Mouse (Mus musculus): ENCODE measurements around the gene Ugt1a10. TPM values are rescaled to one million over a fixed set of nuclear protein-coding genes. Genes with fewer than 3 reads are reported as not detected.
"Not testable (repeated sequence)": the region's sequence is repeated elsewhere in the genome, so short reads cannot be mapped to it uniquely, and the experiment has no call there.

Gene Ugt1a10
- polyA plus RNA-seq, 1 experiment from 2014 or later = not detected

GRCm38 (mm10) chr1:88103019-88103418, 47.8 kb downstream of the Ugt1a10 start, which contains the start of gene Ugt1a6b:
Gene Ugt1a6b (plus strand): TSS chr1:88103252.
- not testable (repeated sequence) for DNase-seq (ENCODE audit: low spot score); H3K27ac ChIP-seq (replicated peaks); H3K27me3 ChIP-seq (replicated peaks; ENCODE audit: low read depth, poor library complexity, severe bottlenecking); H3K9me3 ChIP-seq; H3K4me1 ChIP-seq; H3K4me3 ChIP-seq; H3K36me3 ChIP-seq (replicated peaks)
- WGBS = 84% methylated on average over 3 of the region's 3 CpGs

GRCm38 (mm10) chr1:88103697-88104468, 48.7 kb downstream of the Ugt1a10 start:
- not testable (repeated sequence) for H3K4me1 ChIP-seq; H3K4me3 ChIP-seq; H3K27ac ChIP-seq (replicated peaks); H3K36me3 ChIP-seq (replicated peaks); H3K9me3 ChIP-seq; DNase-seq (ENCODE audit: low spot score); H3K27me3 ChIP-seq (replicated peaks; ENCODE audit: low read depth, poor library complexity, severe bottlenecking)
- 85% methylated on average over 5 of the region's 5 CpGs for WGBS

GRCm38 (mm10) chr1:88104667-88105430, 49.7 kb downstream of the Ugt1a10 start:
- Histone ChIP-seq H3K27me3 (replicated peaks; ENCODE audit: low read depth, poor library complexity, severe bottlenecking) (no peaks in the 10 kb centered on the region), H3K4me1 (no peaks in the 10 kb centered on the region), H3K9me3 (no peaks in the 10 kb centered on the region), H3K27ac (replicated peaks) (no peak overlapping the region), H3K36me3 (replicated peaks) (no peaks in the 10 kb centered on the region), H3K4me3 (no peak overlapping the region)
- WGBS = 85% methylated on average over 1 of the region's 1 CpGs
- no peak for DNase-seq (ENCODE audit: low spot score)

- no peak for DNase-seq (ENCODE audit: low spot score)
- Histone ChIP-seq H3K27me3 (replicated peaks; ENCODE audit: low read depth, poor library complexity, severe bottlenecking) (no peaks in the 10 kb centered on the region), H3K36me3 (replicated peaks) (no peaks in the 10 kb centered on the region), H3K4me1 (no peaks in the 10 kb centered on the region), H3K27ac (replicated peaks) (no peak overlapping the region), H3K4me3 (no peak overlapping the region), H3K9me3 (no peaks in the 10 kb centered on the region)
- WGBS = 64% methylated on average over 2 of the region's 2 CpGs
Measured at GRCm38 (mm10) chr1:88105656-88106055, 50.5 kb downstream of the Ugt1a10 start.

- not testable (repeated sequence) for H3K36me3 ChIP-seq (replicated peaks); H3K4me1 ChIP-seq; DNase-seq (ENCODE audit: low spot score); H3K27ac ChIP-seq (replicated peaks); H3K4me3 ChIP-seq; H3K27me3 ChIP-seq (replicated peaks; ENCODE audit: low read depth, poor library complexity, severe bottlenecking); H3K9me3 ChIP-seq
- 91% methylated on average over 2 of the region's 2 CpGs for WGBS
Measured at GRCm38 (mm10) chr1:88109027-88109557, 53.9 kb downstream of the Ugt1a10 start.

GRCm38 (mm10) chr1:88109604-88110003, 54.4 kb downstream of the Ugt1a10 start:
- not testable (repeated sequence) for H3K4me3 ChIP-seq; DNase-seq (ENCODE audit: low spot score); H3K9me3 ChIP-seq; H3K36me3 ChIP-seq (replicated peaks); H3K27ac ChIP-seq (replicated peaks); H3K27me3 ChIP-seq (replicated peaks; ENCODE audit: low read depth, poor library complexity, severe bottlenecking); H3K4me1 ChIP-seq
- WGBS = 87% methylated on average over 2 of the region's 2 CpGs

GRCm38 (mm10) chr1:88112769-88113168, 57.6 kb downstream of the Ugt1a10 start:
- WGBS = 94% methylated on average over 6 of the region's 6 CpGs
- H3K27ac ChIP-seq (replicated peaks); H3K36me3 ChIP-seq (replicated peaks); DNase-seq (ENCODE audit: low spot score); H3K4me1 ChIP-seq; H3K9me3 ChIP-seq; H3K27me3 ChIP-seq (replicated peaks; ENCODE audit: low read depth, poor library complexity, severe bottlenecking); H3K4me3 ChIP-seq: not testable (repeated sequence)

- DNase-seq (ENCODE audit: low spot score) = peak; percentile 9
- not testable (repeated sequence) for H3K36me3 ChIP-seq (replicated peaks); H3K9me3 ChIP-seq; H3K4me3 ChIP-seq; H3K27ac ChIP-seq (replicated peaks); H3K27me3 ChIP-seq (replicated peaks; ENCODE audit: low read depth, poor library complexity, severe bottlenecking); H3K4me1 ChIP-seq
- 13% methylated on average over 4 of the region's 4 CpGs for WGBS
Measured at GRCm38 (mm10) chr1:88120550-88120949, 65.4 kb downstream of the Ugt1a10 start.

- H3K4me3 ChIP-seq; DNase-seq (ENCODE audit: low spot score); H3K27me3 ChIP-seq (replicated peaks; ENCODE audit: low read depth, poor library complexity, severe bottlenecking); H3K4me1 ChIP-seq; H3K27ac ChIP-seq (replicated peaks); H3K36me3 ChIP-seq (replicated peaks); H3K9me3 ChIP-seq: not testable (repeated sequence)
- WGBS = no CpG with 5 or more reads among the region's 1 CpGs
Measured at GRCm38 (mm10) chr1:88121521-88121920, 66.3 kb downstream of the Ugt1a10 start.

- H3K27ac ChIP-seq (replicated peaks); H3K27me3 ChIP-seq (replicated peaks; ENCODE audit: low read depth, poor library complexity, severe bottlenecking); DNase-seq (ENCODE audit: low spot score); H3K36me3 ChIP-seq (replicated peaks); H3K4me1 ChIP-seq; H3K9me3 ChIP-seq; H3K4me3 ChIP-seq: not testable (repeated sequence)
- WGBS = 81% methylated on average over 4 of the region's 4 CpGs
Measured at GRCm38 (mm10) chr1:88125827-88126360, 70.7 kb downstream of the Ugt1a10 start.

- not testable (repeated sequence) for DNase-seq (ENCODE audit: low spot score); H3K27me3 ChIP-seq (replicated peaks; ENCODE audit: low read depth, poor library complexity, severe bottlenecking); H3K4me1 ChIP-seq; H3K36me3 ChIP-seq (replicated peaks); H3K27ac ChIP-seq (replicated peaks); H3K4me3 ChIP-seq; H3K9me3 ChIP-seq
- WGBS = 90% methylated on average over 2 of the region's 2 CpGs
Measured at GRCm38 (mm10) chr1:88129091-88129490, 73.9 kb downstream of the Ugt1a10 start.

GRCm38 (mm10) chr1:88130223-88130622, 75.0 kb downstream of the Ugt1a10 start:
- not testable (repeated sequence) for H3K27me3 ChIP-seq (replicated peaks; ENCODE audit: low read depth, poor library complexity, severe bottlenecking); H3K9me3 ChIP-seq; H3K36me3 ChIP-seq (replicated peaks); H3K4me3 ChIP-seq; H3K27ac ChIP-seq (replicated peaks); DNase-seq (ENCODE audit: low spot score)
- H3K4me1 ChIP-seq = peaks cover 12% of the 10 kb centered on the region
- 92% methylated on average over 1 of the region's 1 CpGs for WGBS

Measured in embryonic facial prominence, embryonic 10.5 days (tissue).